Mouse (Mus musculus) bone marrow macrophage, adult 2 months (primary cell): ENCODE data around the gene Rcsd1. TPM values are rescaled to one million over a fixed set of nuclear protein-coding genes. Genes with fewer than 3 reads are reported as not detected.

Experiments used
- H3K27ac ChIP-seq: 2 replicates; pipeline ENCODE4 v1.5.1; 2012; ENCODE audit warnings: low read depth, low read length; ENCODE audit not compliant: insufficient read depth
- H3K4me1 ChIP-seq: 2 replicates; pipeline ENCODE4 v1.6.1; 2012; ENCODE audit warnings: low read length; ENCODE audit not compliant: control insufficient read depth, insufficient read depth
- H3K4me3 ChIP-seq: 2 replicates; pipeline ENCODE4 v1.5.1; 2012; ENCODE audit warnings: mild to moderate bottlenecking, low read length, moderate library complexity; ENCODE audit not compliant: insufficient read depth
- CTCF ChIP-seq: IDR thresholded peaks from 2 replicates; pipeline ENCODE4 v1.5.1; 2012; ENCODE audit warnings: low read depth, mild to moderate bottlenecking, low read length, moderate library complexity
- POLR2A ChIP-seq: IDR thresholded peaks from 2 replicates; pipeline ENCODE4 v1.6.1; 2012; ENCODE audit warnings: mild to moderate bottlenecking, low read depth, low read length, borderline replicate concordance
- polyA plus RNA-seq: library from polyadenylated mRNA; stranded (reverse); fragments of >200 nt; gene quantifications from 2 replicates; pipeline ENCODE4 v1.2.4, GENCODE M21; 2012; ENCODE audit not compliant: missing spikeins, insufficient read depth, insufficient read length

The Rcsd1 gene
- polyA plus RNA-seq, 1 experiment, result 60.3 TPM

GRCm38 (mm10) chr1:165705868-165706348, 3.6 kb downstream of the Rcsd1 start:
- Histone ChIP-seq H3K4me3 (no peak overlapping the region), H3K27ac (0 out of 2 replicates have a peak overlapping the region, but pooled peaks have one; percentile 70), H3K4me1 (peaks cover 46% of the 10 kb centered on the region)
- TF ChIP-seq CTCF, result no peak
- TF ChIP-seq POLR2A, result no peak

DNA sequence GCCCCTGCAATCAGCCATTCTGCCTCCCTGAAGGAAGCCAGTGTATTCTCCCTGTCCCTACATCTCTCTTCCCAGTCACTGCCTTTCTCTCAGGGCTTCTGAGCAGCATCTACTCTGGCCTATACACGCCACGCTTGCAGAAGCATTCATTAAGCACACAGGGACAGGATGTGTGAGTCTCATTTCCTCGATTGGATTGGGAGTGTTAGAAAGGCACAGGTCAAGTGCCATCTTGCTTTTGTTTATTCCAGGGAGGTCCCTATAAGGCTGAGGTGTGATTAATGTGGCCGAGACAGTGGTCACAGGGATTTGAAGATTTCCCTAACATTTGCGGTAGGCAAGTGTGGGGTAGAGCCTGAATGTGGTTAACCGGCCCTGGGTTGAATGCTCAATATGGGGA, 4.2 kb downstream of the Rcsd1 start:
- Histone ChIP-seq H3K4me1 (peaks cover 50% of the 10 kb centered on the region), H3K4me3 (no peak overlapping the region), H3K27ac (no peak overlapping the region)
- TF ChIP-seq POLR2A (no peak), CTCF (no peak)

DNA sequence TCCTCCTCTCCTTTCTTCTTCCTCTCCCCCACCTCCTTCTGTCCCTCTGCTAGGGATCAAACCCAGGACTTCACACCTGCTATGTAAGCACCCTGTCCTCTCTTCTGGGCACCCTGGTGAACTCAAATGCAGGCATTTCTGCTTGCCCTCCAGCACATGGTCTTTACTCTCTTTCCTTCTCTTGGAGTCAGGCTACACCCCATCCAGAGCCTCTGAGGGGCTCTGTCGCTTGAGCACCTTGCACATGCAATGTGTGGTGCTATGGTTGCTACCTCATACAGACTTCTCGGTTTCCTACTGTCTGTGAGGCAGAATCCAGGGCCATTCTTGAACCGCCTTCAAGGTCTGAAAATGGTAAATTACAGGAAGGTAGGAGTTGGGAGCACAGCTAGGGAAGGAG, 4.7 kb downstream of the Rcsd1 start:
- Histone ChIP-seq H3K4me3 (no peak overlapping the region), H3K4me1 (peaks cover 55% of the 10 kb centered on the region), H3K27ac (no peak overlapping the region)
- no peak for TF ChIP-seq CTCF
- TF ChIP-seq POLR2A, result no peak

DNA sequence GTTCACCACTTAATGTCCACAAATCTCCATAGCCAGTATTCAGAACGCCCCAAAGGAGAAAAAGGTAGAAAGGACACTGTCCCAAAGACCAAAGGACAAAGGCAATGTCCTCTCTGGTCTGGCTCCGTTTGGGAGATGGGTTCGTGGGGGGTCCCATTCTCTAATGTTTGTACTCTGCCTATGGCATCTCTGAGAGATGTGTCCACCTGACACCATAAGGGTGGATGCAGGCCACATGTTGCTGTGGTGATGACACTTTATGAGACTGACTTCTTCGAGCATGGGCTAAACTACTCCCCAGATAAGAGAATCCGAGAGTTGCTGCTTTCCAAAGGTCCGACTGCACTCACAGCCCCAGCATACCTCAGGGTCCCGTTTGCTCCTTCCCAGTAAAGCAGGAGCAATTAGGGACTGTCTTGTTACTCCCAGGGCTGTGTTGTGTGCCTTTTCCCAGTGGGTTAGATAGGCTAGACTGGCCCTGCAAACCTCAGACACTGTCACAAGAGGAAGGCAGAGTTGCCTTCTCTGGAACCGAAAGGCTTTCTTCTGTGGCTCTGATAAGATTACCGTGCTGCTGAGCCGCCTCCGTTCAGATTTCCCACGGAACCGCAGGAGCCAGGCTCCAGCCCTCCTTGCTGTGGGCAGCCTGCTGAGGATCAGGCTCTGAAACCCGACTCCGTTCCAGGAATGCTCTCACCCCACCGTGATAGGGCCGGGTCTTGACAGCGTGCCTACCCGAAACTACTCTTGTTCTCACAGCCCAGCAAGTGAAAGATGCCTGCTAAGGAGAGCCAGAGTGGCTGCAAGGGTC, 7.1 kb downstream of the Rcsd1 start:
- Histone ChIP-seq H3K4me1 (peaks cover 74% of the 10 kb centered on the region), H3K27ac (no peak overlapping the region)

GRCm38 (mm10) chr1:165701562-165701961, 8.0 kb downstream of the Rcsd1 start:
- no peak overlapping the region for H3K4me3 ChIP-seq
- TF ChIP-seq POLR2A (no peak), CTCF (no peak)
- H3K27ac ChIP-seq, result no peak overlapping the region
- H3K4me1 ChIP-seq, result peaks cover 75% of the 10 kb centered on the region

More for the DNA sequence above, 7.1 kb downstream of the Rcsd1 start:
- TF ChIP-seq CTCF (no peak), POLR2A (no peak)
- H3K4me3 ChIP-seq, result no peak overlapping the region

- peak overlapping the region; percentile 53 for H3K27ac ChIP-seq
- no peak overlapping the region for H3K4me3 ChIP-seq
- no peak for TF ChIP-seq POLR2A
- no peak for TF ChIP-seq CTCF
- peaks cover 70% of the 10 kb centered on the region for H3K4me1 ChIP-seq
These were observed 8.5 kb downstream of the Rcsd1 start for GRCm38 (mm10) chr1:165700933-165701518.

- H3K27ac ChIP-seq, result peak overlapping the region; percentile 53
- peaks cover 67% of the 10 kb centered on the region for H3K4me1 ChIP-seq
- peak overlapping the region; percentile 18 for H3K4me3 ChIP-seq
- no peak for TF ChIP-seq POLR2A
These were observed 9.2 kb downstream of the Rcsd1 start for GRCm38 (mm10) chr1:165700376-165700815.

GRCm38 (mm10) chr1:165697701-165698100, 11.9 kb downstream of the Rcsd1 start:
- H3K4me1 ChIP-seq, result peaks cover 67% of the 10 kb centered on the region
- H3K27ac ChIP-seq, result peak overlapping the region; percentile 90
- TF ChIP-seq POLR2A (no peak), CTCF (no peak)
- H3K4me3 ChIP-seq, result peak overlapping the region; percentile 39

- Histone ChIP-seq H3K27ac (peak overlapping the region; percentile 15; the same call in 1 of the 2 replicates), H3K4me3 (no peak overlapping the region), H3K4me1 (peaks cover 71% of the 10 kb centered on the region)
- no peak for TF ChIP-seq POLR2A
- no peak for TF ChIP-seq CTCF
These were observed 12.7 kb downstream of the Rcsd1 start for GRCm38 (mm10) chr1:165696870-165697269.

- no peak overlapping the region for H3K27ac ChIP-seq
- H3K4me3 ChIP-seq, result no peak overlapping the region
- peaks cover 69% of the 10 kb centered on the region for H3K4me1 ChIP-seq
- TF ChIP-seq CTCF (no peak), POLR2A (no peak)
These were observed 13.5 kb downstream of the Rcsd1 start for GRCm38 (mm10) chr1:165696040-165696439.
